Mouse (Mus musculus) embryonic facial prominence, embryonic 13.5 days (tissue): ENCODE results near the gene Mettl7a3. TPM values are rescaled to one million over a fixed set of nuclear protein-coding genes. Genes with fewer than 3 reads are reported as not detected.
"Not testable (repeated sequence)": the region's sequence is repeated elsewhere in the genome, so short reads cannot be mapped to it uniquely, and the experiment has no call there.

Source experiments
- ATAC-seq: fragments of 200-750 bp; cut with Nextera tagmentation; 2 replicates; pipeline ENCODE4 v1.8.0; 2017; ENCODE audit warnings: low read depth; ENCODE audit not compliant: insufficient number of reproducible peaks, insufficient read depth, low FRiP score, low TSS enrichment
- H3K27ac ChIP-seq: fragments of 300-500 bp; sonication (generic); 2 replicates; pipeline ENCODE4 v1.5.1; 2015; ENCODE audit warnings: moderate library complexity, mild to moderate bottlenecking, inconsistent platforms
- H3K27me3 ChIP-seq: fragments of 300-500 bp; sonication (generic); 2 replicates; pipeline ENCODE4 v1.6.1; 2015; ENCODE audit warnings: mild to moderate bottlenecking, inconsistent platforms
- H3K36me3 ChIP-seq: fragments of 300-500 bp; sonication (generic); 2 replicates; pipeline ENCODE4 v1.6.1; 2015; ENCODE audit warnings: mild to moderate bottlenecking, inconsistent platforms
- H3K4me1 ChIP-seq: fragments of 300-500 bp; sonication (generic); 2 replicates; pipeline ENCODE4 v1.6.1; 2015; ENCODE audit warnings: inconsistent platforms
- H3K4me2 ChIP-seq: fragments of 300-500 bp; sonication (generic); 2 replicates; pipeline ENCODE4 v1.6.1; 2015; ENCODE audit warnings: moderate library complexity, mild to moderate bottlenecking, inconsistent platforms
- H3K4me3 ChIP-seq: fragments of 300-500 bp; sonication (generic); 2 replicates; pipeline ENCODE4 v1.5.1; 2015; ENCODE audit warnings: mild to moderate bottlenecking, inconsistent platforms
- H3K9ac ChIP-seq: fragments of 300-500 bp; sonication (generic); 2 replicates; pipeline ENCODE4 v1.6.1; 2015; ENCODE audit warnings: mild to moderate bottlenecking, inconsistent platforms
- H3K9me3 ChIP-seq: fragments of 300-500 bp; sonication (generic); 2 replicates; pipeline ENCODE4 v1.6.1; 2016; ENCODE audit warnings: inconsistent platforms
- WGBS: fragments of 180-500 bp; shearing (Covaris S2); methylation state at CpG from one replicate; pipeline ENCODE4 v1.1.7; 2015; ENCODE audit warnings: mixed read lengths; 5-methylcytosine and 5-hydroxymethylcytosine counted together
- polyA plus RNA-seq: library from polyadenylated mRNA; unstranded; fragments of >200 nt; fragmentation: Nextera tagmentation; extraction: Ambion mirVana; gene quantifications from 2 replicates; pipeline ENCODE4 v1.2.1, GENCODE M21; 2015

Gene Mettl7a3
- polyA plus RNA-seq, 1 experiment from 2014 or later: 0.28 TPM

GRCm38 (mm10) chr15:100364242-100364641 lies 29.5 kb downstream of the Mettl7a3 start, which contains the start of gene Higd1c:
TSS of gene Higd1c (plus strand) at chr15:100364542.
- ATAC-seq: no peak
- no peak within 1 kb of the TSS for H3K4me2 ChIP-seq
- WGBS: 65% methylated on average over 7 of the region's 7 CpGs

GRCm38 (mm10) chr15:100365967-100366366 lies 31.2 kb downstream of the Mettl7a3 start:
- not testable (repeated sequence) for ATAC-seq, H3K4me2 ChIP-seq, H3K4me3 ChIP-seq, H3K9me3 ChIP-seq, H3K4me1 ChIP-seq, H3K27me3 ChIP-seq, H3K36me3 ChIP-seq, H3K27ac ChIP-seq, H3K9ac ChIP-seq
- WGBS: 22% methylated on average over 9 of the region's 9 CpGs

More at GRCm38 (mm10) chr15:100364242-100364641, 29.5 kb downstream of the Mettl7a3 start, which contains the start of gene Higd1c:
- Histone ChIP-seq H3K9me3 (peaks cover 5% of the 10 kb centered on the region; the same call in 1 of the 2 replicates), H3K27me3 (no peaks in the 10 kb centered on the region), H3K4me1 (0 out of 2 replicates have a peak, but pooled peaks cover 3% of the 10 kb centered on the region), H3K36me3 (no peaks in the 10 kb centered on the region), H3K4me3 (no peak within 1 kb of the TSS), H3K9ac (no peak within 1 kb of the TSS), H3K27ac (no peak within 1 kb of the TSS)

GRCm38 (mm10) chr15:100367119-100367518 lies 32.4 kb downstream of the Mettl7a3 start:
- Histone ChIP-seq H3K4me1 (0 out of 2 replicates have a peak, but pooled peaks cover 3% of the 10 kb centered on the region), H3K4me3 (no peak overlapping the region), H3K27ac (no peak overlapping the region), H3K9me3 (peaks cover 5% of the 10 kb centered on the region; the same call in 1 of the 2 replicates), H3K9ac (no peak overlapping the region), H3K27me3 (no peaks in the 10 kb centered on the region), H3K4me2 (no peak overlapping the region), H3K36me3 (no peaks in the 10 kb centered on the region)
- ATAC-seq: no peak
- WGBS: 82% methylated on average over 7 of the region's 7 CpGs

GRCm38 (mm10) chr15:100375066-100375465 lies 40.3 kb downstream of the Mettl7a3 start:
- Histone ChIP-seq H3K9me3 (peaks cover 12% of the 10 kb centered on the region; the same call in 1 of the 2 replicates), H3K27me3 (no peaks in the 10 kb centered on the region), H3K4me2 (no peak overlapping the region), H3K27ac (no peak overlapping the region), H3K9ac (no peak overlapping the region), H3K36me3 (no peaks in the 10 kb centered on the region), H3K4me3 (no peak overlapping the region), H3K4me1 (no peaks in the 10 kb centered on the region)
- 31% methylated on average over 5 of the region's 5 CpGs for WGBS
- ATAC-seq: no peak

- H3K36me3 ChIP-seq, H3K27me3 ChIP-seq, H3K9ac ChIP-seq, H3K4me3 ChIP-seq, H3K27ac ChIP-seq, H3K4me2 ChIP-seq, H3K4me1 ChIP-seq: not testable (repeated sequence)
- peaks cover 11% of the 10 kb centered on the region; the same call in 1 of the 2 replicates for H3K9me3 ChIP-seq
- peak; percentile 2; the same call in 1 of the 2 replicates for ATAC-seq
- 36% methylated on average over 4 of the region's 9 CpGs for WGBS
Observed at GRCm38 (mm10) chr15:100377847-100378505, 43.2 kb downstream of the Mettl7a3 start.

GRCm38 (mm10) chr15:100379658-100380057 lies 44.9 kb downstream of the Mettl7a3 start:
- H3K9me3 ChIP-seq: no peaks in the 10 kb centered on the region
- H3K9ac ChIP-seq: no peak overlapping the region
- no peaks in the 10 kb centered on the region for H3K36me3 ChIP-seq
- no peak overlapping the region for H3K27ac ChIP-seq
- 86% methylated on average over 8 of the region's 8 CpGs for WGBS
- H3K4me1 ChIP-seq: 0 out of 2 replicates have a peak, but pooled peaks cover 4% of the 10 kb centered on the region
- no peak for ATAC-seq
- no peaks in the 10 kb centered on the region for H3K27me3 ChIP-seq
- no peak overlapping the region for H3K4me3 ChIP-seq
- no peak overlapping the region for H3K4me2 ChIP-seq

GRCm38 (mm10) chr15:100380104-100380503 lies 45.4 kb downstream of the Mettl7a3 start:
- Histone ChIP-seq H3K27me3 (no peaks in the 10 kb centered on the region), H3K36me3 (no peaks in the 10 kb centered on the region), H3K4me1 (0 out of 2 replicates have a peak, but pooled peaks cover 4% of the 10 kb centered on the region), H3K27ac (no peak overlapping the region), H3K9me3 (no peaks in the 10 kb centered on the region), H3K4me2 (no peak overlapping the region), H3K4me3 (no peak overlapping the region), H3K9ac (no peak overlapping the region)
- ATAC-seq: no peak
- 52% methylated on average over 2 of the region's 2 CpGs for WGBS

- Histone ChIP-seq H3K9me3 (no peaks in the 10 kb centered on the region), H3K4me2 (no peak overlapping the region), H3K4me3 (no peak overlapping the region), H3K4me1 (peaks cover 8% of the 10 kb centered on the region; the same call in 1 of the 2 replicates), H3K9ac (no peak overlapping the region), H3K27ac (no peak overlapping the region), H3K36me3 (no peaks in the 10 kb centered on the region), H3K27me3 (no peaks in the 10 kb centered on the region)
- 90% methylated on average over 9 of the region's 9 CpGs for WGBS
- ATAC-seq: no peak
Observed at GRCm38 (mm10) chr15:100385705-100386104, 51.0 kb downstream of the Mettl7a3 start.

- H3K27ac ChIP-seq: no peak overlapping the region
- peaks cover 8% of the 10 kb centered on the region; the same call in 1 of the 2 replicates for H3K4me1 ChIP-seq
- no peak overlapping the region for H3K4me3 ChIP-seq
- H3K9ac ChIP-seq: no peak overlapping the region
- H3K9me3 ChIP-seq: no peaks in the 10 kb centered on the region
- no peak overlapping the region for H3K4me2 ChIP-seq
- 93% methylated on average over 17 of the region's 17 CpGs for WGBS
- ATAC-seq: no peak
- H3K27me3 ChIP-seq: no peaks in the 10 kb centered on the region
- H3K36me3 ChIP-seq: peaks cover 2% of the 10 kb centered on the region
Observed at GRCm38 (mm10) chr15:100387544-100388223, 53.0 kb downstream of the Mettl7a3 start.

- Histone ChIP-seq H3K9ac (no peak overlapping the region), H3K27ac (no peak overlapping the region), H3K27me3 (no peaks in the 10 kb centered on the region), H3K4me1 (peaks cover 8% of the 10 kb centered on the region; the same call in 1 of the 2 replicates), H3K36me3 (peaks cover 9% of the 10 kb centered on the region), H3K9me3 (no peaks in the 10 kb centered on the region), H3K4me2 (no peak overlapping the region), H3K4me3 (no peak overlapping the region)
- WGBS: 90% methylated on average over 12 of the region's 16 CpGs
- ATAC-seq: no peak
Observed at GRCm38 (mm10) chr15:100388224-100388835, 53.6 kb downstream of the Mettl7a3 start.

- WGBS: 66% methylated on average over 9 of the region's 9 CpGs
- Histone ChIP-seq H3K9ac (no peak overlapping the region), H3K36me3 (peaks cover 14% of the 10 kb centered on the region), H3K27me3 (no peaks in the 10 kb centered on the region), H3K4me1 (peaks cover 8% of the 10 kb centered on the region; the same call in 1 of the 2 replicates), H3K9me3 (no peaks in the 10 kb centered on the region), H3K4me2 (no peak overlapping the region), H3K27ac (no peak overlapping the region), H3K4me3 (no peak overlapping the region)
- ATAC-seq: no peak
Observed at GRCm38 (mm10) chr15:100388886-100389285, 54.2 kb downstream of the Mettl7a3 start.
